Mouse (Mus musculus) lung, adult 10 weeks (tissue): Measurements from ENCODE around the gene Mien1. TPM values are rescaled to one million over a fixed set of nuclear protein-coding genes. Genes with fewer than 3 reads are reported as not detected.

Experiments used
- polyA plus RNA-seq: library from polyadenylated mRNA; stranded (reverse); fragments of 350-450 nt; fragmentation: Illumina TruSeq; extraction: RNeasy Lipid Tissue Mini Kit (QIAGEN cat#74804); gene quantifications from one replicate; pipeline ENCODE4 v1.2.3, GENCODE M21; 2014; ENCODE audit warnings: low read depth, low replicate concordance; ENCODE audit not compliant: insufficient read depth

The Mien1 gene
- polyA plus RNA-seq, result 123 TPM

DNA sequence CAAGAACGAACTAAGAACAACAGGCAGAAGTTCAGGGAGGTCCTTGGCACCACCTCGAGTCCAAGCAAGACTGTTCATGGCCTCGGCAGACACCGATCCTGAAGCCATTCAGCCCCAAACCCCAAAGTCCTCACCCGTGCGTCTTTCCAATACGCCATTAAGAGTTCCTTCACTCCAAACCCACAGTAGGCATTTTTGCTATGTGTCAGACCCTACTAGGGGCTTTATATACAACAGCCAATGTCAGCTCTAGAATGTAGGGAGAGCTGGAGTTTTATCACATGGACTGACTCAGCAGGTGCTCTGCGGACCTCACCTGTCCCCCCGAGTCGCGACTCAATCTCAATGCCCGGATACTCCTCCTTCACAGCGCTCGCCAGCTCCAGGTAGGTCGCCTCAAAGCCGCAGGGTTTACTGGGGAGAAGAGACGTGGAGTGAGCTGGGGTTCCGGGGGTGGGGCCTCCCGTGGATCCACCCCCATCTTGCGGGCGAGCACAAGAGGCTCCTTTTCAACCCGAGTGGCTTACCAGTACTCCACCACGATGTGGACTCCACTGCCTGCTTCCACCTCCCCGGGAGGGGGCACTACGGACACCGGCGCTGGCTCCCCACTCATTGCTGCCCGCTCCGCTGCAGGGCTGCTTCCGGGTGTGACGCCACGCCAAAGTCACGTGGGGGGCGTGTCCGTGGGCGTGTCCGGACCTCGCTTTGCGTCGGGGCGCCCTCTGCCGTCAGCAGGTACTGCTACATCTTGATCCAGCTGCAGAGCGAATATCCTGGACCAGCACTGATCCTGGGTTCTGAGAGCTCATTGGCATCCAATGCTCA is at the start of gene Mien1:
Mien1 (minus strand) TSS at position 661 of the 828 bp plus-strand sequence.

DNA sequence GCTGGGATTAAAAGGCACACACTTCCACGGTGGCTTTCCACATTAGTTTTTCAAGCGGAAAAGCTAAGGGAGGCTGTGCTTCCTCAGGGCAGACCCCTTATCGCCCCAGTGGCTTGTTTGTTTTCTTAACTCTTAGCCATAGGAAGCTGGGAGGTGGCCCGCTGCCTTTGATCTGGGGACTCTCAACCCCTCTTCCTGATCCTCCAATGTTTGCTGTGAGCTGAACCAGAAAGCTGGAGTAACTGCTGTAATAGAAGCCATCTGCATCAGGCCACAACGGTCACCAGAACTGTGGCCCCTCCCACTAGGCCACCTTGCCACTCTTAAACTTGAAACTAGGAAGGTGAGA is 7.4 kb upstream of the Mien1 start, which contains the start of gene Grb7:
Grb7 (plus strand) TSS at position 182 of the 349 bp plus-strand sequence.

GRCm38 (mm10) chr11:98412273-98412796 is 26.5 kb downstream of the Mien1 start, which contains the start of gene Erbb2:
Erbb2 (plus strand) TSS chr11:98412470.

DNA sequence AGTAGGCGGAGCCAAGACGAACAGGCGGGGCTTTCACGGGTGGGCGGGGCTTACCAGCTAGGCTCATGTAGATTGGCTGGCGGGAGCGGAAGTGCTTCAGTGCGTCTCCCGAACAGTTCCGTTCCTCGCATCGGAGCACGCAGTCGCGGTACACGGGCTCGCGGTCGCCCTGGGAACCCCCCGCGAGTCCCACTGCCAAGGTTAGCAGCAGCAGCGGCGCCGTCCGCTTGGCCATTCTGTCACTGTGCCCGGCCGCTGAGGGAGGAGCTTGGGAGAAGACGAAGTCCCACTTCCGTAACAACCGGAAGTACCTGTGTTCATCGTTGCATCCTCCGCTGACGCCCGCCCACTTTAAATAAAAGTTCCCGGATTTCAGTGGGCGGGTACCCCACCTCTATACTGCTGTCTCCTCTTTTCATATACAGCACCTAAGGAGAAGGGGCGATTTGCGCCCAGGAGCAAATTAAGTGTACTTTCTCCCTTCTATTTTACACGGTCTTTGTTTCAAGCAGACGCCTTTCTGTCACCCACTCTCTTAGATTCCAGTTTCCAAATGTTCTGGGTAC is 38.5 kb downstream of the Mien1 start, which contains the start of gene Pgap3:
Pgap3 (minus strand) TSS at position 330 of the 566 bp plus-strand sequence.

Other genes starting within 250 kb of the Mien1 start
- 8.9 TPM for gene Med1, start 245.7 kb downstream of the Mien1 start, polyA plus RNA-seq
- gene Cdk12, start 235.9 kb downstream of the Mien1 start, polyA plus RNA-seq, result 5.9 TPM
- gene Neurod2, start 109.3 kb downstream of the Mien1 start, polyA plus RNA-seq, result not detected
- gene Ppp1r1b, start 90.6 kb downstream of the Mien1 start, polyA plus RNA-seq, result 21.2 TPM
- gene Stard3, start 80.6 kb downstream of the Mien1 start, polyA plus RNA-seq, result 34.9 TPM
- 57.0 TPM for gene Tcap, start 55.2 kb downstream of the Mien1 start, polyA plus RNA-seq
- gene Pnmt, start 52.5 kb downstream of the Mien1 start, polyA plus RNA-seq, result 1.6 TPM
- gene Pgap3, start 38.5 kb downstream of the Mien1 start, polyA plus RNA-seq, result 6.1 TPM
- 9.0 TPM for gene Erbb2, start 26.5 kb downstream of the Mien1 start, polyA plus RNA-seq
- gene Grb7, start 7.4 kb upstream of the Mien1 start, polyA plus RNA-seq, result 15.9 TPM
- 3.4 TPM for gene Ikzf3, start 107.0 kb upstream of the Mien1 start, polyA plus RNA-seq
- gene Zpbp2, start 112.1 kb upstream of the Mien1 start, polyA plus RNA-seq, result 0.31 TPM
- gene Ormdl3, start 148.4 kb upstream of the Mien1 start, polyA plus RNA-seq, result 36.1 TPM
- gene Lrrc3c, start 159.3 kb upstream of the Mien1 start, polyA plus RNA-seq, result not detected
- 0.33 TPM for gene Gm12355, start 186.7 kb upstream of the Mien1 start, polyA plus RNA-seq
- gene Gsdma3, start 187.4 kb upstream of the Mien1 start, polyA plus RNA-seq, result not detected
- not detected for gene Gsdma2, start 207.8 kb upstream of the Mien1 start, polyA plus RNA-seq
- gene Gsdma, start 225.4 kb upstream of the Mien1 start, polyA plus RNA-seq, result not detected
- gene Psmd3, start 243.6 kb upstream of the Mien1 start, polyA plus RNA-seq, result 58.6 TPM